Mouse (Mus musculus) layer of hippocampus, adult 18-20 months (tissue): ENCODE results near the gene Shmt2. TPM values are rescaled to one million over a fixed set of nuclear protein-coding genes. Genes with fewer than 3 reads are reported as not detected.

Experiments used
- DNase-seq, 2 experiments: peaks; one replicate each; pipeline ENCODE4 v3.0.0; 2022; ENCODE audit warnings: low spot score in 2 of 2
- total RNA-seq, 2 experiments: library from RNA; stranded (reverse); gene quantifications; 2 replicates each; pipeline ENCODE4 v1.2.3; 2021

The Shmt2 gene
- total RNA-seq, 2 experiments from 2014 or later = 24.2 to 25.3 TPM

DNA sequence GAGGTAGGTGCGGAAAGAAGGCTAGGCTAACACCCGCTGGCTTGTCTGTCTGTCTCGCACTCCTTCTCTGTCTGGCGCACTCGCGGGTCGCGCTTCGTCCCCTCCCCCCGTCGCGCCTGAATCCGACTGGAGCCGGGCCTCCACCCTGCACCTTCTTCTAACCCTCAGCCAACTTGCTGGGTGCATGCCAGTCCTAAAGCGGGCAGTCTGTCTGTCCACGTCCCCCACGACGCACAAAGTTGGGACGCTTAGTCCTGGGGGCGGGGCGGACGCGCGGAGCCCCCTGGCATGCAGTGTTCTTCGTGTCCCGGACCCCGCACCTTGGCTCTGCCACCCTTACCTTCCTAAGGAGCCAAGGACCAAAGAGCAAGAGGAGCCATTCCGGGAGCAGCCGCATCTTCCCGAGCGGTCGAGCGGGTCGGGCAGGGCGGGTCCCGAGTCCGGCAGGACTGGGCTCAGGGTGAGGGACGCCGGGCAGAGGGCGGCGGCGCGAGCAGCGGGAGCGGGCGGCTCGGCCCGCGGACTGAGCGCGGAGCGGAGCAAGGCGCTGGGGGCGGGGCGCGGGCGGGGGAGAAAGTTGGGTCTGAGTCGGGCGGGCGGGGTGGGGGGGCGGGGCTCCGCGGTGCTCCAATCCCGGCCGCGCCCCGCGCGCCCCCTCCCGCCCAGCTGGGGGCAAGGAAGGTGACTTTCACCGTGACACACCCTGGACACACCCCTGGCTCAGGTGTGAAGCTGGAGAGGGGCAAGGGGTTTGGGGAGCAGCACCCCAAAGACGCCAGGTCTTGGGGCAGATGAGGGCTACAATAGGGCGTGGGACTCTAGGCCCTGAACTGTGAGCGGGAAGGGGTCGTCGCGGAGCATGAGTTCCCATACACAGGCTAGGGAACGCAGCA lies 12.0 kb upstream of the Shmt2 start, which contains the start of gene Nxph4:
TSS of gene Nxph4 (minus strand) at position 524 of the 893 bp plus-strand sequence.
- no peak for DNase-seq

DNA sequence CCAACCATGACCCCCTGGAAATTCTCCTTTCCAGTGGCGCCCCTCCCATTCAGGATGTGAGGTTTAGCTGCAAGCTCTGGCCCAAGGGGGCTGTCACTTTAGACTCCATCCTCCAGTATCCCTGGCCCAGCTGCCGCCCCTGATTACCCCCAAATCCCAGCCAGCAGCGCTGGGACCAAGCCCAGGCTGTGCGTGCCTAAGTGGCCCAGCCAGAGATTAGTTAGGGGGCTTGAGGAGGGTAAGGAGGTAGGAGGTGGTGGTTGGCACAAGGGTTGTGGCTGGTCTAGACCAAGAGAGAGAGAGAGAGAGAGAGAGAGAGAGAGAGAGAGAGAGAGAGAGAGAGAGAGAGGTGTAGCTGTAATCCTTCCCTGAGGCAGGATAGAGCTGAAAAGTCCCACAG lies 9.3 kb upstream of the Shmt2 start:
- no peak for DNase-seq

DNA sequence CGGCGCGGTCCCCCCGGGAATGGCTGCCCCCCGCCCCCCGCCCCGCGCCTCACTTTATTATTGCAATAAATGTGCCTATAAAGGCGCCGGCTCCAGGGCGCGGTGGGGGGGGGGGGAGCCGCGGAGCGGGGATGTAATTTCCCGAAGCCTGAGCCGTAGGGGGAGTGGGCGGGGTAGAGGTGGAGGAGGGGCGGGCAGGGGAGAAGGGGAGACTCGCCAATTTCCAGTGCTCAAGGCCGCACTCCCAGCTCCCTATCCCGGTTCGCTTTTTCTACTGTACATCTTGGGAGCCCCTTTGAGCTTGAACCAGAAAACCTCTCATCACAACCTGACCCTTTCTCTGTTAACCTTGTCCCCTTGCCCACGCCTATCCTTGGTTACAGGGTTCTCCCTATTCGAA lies 8.7 kb upstream of the Shmt2 start:
- no peak for DNase-seq

DNA sequence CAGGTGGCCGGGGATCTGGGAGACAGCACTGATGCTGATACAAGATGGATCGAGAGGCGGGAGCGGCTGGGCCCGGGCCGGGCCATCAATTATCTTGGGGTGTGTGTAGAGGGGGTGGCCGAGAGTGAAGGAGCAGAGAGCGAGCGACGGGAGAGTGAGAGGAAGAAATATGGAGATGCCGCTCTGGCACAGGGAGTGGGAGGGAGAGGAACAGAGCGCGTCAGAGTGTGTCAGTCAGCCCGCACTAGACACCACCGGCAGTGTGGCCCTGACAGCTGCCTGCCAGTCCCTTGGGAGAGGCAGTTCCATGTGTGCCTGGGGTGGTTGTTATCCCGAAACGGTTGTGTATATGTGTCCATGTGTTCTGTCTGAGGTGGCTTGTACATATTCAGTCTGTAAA lies 5.2 kb upstream of the Shmt2 start:
- DNase-seq = no peak

DNA sequence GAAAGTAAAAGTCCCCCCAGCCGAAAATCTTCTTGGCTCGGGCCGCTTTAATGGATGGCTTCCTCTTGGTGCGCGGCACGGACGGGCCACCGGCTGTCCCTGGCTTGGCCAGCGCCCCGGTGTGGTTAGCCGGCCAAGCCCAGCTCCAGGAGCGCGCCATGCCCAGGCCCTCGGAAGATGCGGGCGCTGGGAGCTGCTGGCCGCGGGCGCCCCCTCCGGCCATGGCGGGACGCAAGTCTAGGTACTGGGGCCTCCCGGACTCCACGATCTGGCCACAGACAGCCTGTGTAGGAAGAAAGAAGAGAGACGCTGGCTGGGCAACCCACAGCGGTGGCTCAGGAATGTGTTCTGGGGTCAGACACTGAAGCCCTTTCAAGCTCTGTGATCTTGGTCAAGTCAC lies 4.4 kb upstream of the Shmt2 start:
- no peak for DNase-seq

DNA sequence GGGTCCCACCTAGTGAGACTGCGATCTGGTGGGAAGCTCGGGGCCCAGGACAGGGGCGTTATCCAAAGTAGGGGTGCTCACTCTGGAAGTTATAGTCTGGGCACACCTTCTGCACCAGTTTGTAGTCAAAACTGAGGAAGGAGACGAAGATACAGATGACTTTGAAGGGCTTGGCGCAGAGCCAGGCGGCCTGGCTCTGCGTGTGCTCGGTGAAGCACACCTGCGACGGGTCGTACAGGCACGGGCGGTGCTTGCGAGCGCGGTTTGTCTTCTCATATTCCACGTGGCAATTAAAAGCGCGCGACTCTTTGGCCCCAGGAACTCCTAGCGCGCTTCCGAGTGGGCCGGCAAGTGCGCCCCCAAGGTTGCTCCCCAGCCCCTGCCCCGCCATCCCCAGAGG lies 3.8 kb upstream of the Shmt2 start:
- DNase-seq = no peak

DNA sequence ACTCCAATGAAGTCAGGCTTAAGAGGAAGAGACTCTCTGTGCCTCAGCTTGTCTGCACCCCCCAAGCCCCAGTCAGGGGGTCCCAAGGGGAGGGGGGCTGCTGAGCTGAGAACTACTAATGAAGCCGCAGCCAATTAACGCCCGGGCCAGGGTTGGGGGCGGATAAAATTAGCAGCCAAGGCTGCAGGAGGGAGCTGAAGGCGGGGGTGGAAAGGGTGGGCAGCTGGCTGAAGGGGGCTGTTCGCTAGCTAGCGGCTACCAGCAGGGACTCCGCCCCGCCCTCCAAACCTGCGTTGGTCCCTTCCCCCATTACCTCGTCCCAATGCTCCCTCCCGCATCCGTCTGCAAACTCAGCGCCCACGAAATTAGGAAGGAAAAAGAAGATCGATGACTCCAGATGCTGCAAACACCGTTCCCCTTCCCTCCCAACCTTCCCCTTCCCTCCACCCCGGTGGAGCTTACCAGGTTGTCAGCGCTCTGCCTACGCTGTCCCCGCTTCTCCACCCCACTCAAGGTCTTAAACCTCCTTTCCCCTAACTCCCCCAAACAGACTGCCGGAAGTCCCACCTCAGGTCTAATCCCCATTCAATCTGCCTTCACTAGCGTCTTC lies 2.5 kb upstream of the Shmt2 start:
- DNase-seq = no peak

DNA sequence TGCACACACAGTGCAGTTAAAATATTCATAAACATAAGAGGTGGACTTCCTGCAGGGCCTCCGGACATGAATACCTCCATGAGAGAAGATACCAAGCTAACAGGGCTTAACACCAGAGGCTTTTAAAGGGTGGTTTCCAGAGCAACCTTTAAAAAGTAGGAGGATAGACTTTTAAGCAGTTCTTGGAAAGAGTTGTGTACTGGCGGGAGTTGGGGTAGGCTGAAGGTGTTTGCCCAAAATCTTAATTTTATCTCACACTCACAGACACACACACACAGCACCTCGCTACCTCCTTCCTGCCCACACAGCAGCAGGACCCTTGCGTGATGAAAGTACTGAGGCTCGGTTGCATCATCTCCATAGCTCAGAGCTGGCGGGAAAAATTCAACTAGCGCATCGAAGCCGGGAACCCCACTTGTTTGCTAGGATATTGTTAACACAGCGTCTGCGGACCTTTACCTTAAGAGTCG lies 598 bp downstream of the Shmt2 start:
- DNase-seq = no peak

DNA sequence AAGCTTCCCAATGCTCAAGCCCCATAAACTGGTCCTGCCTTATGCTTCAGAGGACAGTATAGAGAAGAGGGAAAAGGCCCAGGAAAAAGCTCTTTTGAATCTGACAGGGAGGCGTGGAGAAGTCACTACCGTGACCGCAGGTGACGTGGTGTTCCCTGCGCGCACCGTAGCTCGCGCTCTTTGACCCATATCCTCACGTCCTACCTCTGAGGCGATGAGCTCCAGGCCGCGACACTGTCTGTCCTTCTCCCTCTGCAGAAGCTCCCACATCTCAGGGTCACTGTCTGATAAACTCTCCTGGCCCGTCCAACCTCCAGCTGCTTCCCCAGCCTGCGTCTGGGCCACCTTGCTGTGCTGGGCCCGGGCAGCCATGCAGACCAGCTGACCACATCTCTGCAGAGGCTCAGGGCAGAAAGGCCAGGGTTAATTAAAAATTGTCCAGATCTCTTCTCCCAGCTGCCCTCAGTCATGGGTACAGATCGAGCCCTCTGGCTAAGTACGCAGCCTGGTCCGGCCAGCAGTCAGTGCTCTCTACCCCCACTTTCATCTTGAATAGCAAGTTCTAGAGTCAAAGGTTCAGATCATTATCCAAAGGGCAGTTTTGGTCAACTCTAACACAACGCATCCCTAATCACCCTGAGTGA lies 1.4 kb downstream of the Shmt2 start:
- no peak for DNase-seq

DNA sequence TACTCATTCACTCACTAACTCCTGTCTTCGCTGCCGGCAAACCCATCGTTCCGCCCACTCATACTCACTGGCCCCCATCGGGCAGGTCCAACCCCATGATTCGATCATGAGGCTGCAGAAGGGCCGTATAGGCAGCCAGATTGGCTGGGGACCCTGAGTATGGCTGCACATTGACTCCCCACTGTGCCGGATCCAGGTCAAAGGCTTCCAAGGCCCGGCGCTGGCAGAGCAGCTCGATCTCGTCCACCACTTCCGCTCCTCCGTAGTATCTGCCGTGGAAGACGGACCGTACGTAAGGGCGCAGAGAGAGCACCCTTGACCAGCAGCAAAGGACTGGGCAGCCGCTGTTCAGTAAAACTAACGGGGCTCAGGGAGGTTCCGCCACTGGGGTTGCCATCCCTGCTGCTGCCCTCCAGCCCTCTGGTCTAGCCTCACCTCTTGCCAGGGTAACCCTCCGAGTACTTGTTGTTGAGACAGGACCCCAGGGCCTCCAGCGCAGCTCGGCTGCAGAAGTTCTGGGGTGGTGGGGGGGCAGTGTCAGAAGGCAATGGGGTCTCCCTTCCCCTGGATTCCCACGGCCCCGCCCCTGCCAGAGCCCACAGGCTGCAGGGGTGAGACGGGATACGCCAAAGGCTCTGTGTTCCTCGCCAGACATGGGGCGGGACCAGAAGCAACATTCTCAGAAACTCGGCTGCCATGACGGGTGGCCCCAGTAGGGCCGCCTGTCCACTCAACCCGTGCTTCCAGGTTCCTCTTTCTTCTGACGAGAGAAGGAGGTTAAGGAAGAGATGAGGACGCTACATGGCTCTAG lies 2.1 kb downstream of the Shmt2 start:
- DNase-seq = no peak

DNA sequence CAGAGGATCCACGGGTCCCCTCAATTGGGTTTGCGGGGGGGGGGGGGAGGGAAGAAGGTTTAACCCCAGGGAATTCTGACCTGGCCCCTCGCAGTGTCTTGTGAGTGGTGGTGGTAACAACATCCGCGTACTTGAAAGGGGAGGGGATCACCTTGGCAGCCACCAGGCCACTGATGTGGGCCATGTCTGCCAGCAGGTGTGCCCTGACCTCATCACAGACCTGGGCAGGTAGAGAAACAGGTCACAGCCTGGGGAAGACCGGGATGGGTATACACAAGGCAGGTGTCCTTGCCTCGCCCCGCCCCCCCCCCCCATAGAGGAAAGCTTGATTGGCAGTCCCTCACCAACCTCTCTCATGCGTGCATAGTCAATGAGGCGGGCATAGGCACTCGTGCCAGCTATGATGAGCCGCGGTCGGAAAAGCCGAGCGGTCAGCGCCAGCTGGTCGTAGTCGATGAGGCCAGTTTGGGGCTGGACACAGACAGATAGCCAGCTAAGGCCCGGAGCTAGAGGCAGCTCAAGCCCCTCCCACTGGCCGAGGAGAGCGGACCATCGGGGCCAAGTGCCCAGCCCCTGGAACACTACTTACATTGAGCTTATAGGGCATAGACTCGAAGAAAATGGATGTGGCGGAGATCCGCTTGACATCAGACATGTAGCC lies 3.1 kb downstream of the Shmt2 start:
- no peak for DNase-seq

DNA sequence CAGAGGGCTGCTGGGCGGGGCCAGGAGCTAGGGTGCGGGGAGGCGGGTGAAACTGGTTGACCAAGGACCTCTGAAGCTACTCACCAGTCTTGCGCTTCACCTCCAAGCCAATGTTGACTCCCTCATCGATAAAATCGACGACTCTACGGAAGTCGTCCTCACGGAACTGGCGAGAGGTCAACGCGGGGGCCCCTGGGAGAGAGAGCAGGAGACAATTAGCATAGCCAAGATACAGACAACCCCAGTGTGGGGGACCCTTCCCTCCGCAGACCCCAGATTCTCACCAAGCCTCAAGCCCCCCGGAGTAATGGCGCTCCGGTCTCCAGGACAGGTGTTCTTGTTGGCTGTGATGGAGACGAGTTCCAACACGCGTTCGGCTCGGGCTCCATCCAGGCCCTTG lies 4.3 kb downstream of the Shmt2 start:
- DNase-seq = no peak

DNA sequence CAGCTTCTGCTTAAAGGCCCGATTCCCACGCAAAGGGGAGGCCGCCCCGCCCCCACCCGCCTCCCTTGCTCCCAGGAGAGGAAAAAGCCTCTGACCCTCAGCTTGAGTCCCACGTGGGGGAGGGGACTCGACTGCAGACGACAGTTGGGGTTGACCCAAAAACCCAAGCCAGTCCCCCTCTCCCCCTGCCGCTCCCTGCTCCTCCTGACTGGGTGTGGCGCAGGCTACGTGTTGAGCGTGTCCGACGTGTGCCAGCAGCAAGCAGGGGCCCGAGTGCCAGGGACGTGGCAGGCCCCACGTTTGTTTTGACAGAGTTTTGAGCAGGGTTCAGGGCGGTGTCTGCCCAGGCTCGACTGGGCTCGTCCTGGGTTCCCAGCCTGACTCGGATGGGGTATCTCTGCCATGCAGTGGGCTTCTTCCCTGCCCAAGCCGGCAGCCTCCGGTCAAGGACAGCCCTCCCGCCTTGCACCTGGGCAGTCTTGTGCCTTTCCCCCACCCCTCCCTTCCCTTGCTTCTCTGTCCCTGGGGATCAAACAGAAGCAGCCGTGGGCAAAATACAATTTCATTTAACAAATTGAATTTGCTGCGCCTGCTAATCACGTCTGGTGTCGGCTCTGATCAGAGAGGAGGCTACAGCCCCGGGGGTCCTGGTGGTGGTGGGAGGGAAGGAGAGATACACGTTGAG lies 5.5 kb downstream of the Shmt2 start:
- DNase-seq = no peak

DNA sequence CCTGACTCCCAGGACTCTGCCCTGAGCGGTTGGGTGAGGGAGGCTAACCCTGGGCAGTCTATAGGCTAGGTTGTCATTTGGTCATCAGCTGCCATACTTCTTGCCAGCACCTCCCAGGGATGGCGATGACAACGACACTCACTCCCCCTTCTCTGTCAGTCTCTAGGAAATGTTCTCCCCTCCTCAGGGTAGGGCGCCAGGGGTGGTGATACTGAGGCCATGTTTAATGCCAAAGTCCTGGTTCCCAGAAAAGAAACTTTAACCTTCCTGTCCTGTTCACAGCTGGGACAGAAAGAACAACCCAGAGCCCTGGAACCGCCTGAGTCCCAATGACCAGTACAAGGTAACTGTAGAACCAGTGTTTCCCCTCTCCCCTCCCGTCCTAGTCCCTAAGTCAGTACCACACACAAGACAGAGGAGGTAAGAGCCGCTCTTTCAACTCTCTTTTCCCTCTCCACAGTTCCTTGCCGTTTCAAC lies 6.2 kb downstream of the Shmt2 start:
- no peak for DNase-seq

DNA sequence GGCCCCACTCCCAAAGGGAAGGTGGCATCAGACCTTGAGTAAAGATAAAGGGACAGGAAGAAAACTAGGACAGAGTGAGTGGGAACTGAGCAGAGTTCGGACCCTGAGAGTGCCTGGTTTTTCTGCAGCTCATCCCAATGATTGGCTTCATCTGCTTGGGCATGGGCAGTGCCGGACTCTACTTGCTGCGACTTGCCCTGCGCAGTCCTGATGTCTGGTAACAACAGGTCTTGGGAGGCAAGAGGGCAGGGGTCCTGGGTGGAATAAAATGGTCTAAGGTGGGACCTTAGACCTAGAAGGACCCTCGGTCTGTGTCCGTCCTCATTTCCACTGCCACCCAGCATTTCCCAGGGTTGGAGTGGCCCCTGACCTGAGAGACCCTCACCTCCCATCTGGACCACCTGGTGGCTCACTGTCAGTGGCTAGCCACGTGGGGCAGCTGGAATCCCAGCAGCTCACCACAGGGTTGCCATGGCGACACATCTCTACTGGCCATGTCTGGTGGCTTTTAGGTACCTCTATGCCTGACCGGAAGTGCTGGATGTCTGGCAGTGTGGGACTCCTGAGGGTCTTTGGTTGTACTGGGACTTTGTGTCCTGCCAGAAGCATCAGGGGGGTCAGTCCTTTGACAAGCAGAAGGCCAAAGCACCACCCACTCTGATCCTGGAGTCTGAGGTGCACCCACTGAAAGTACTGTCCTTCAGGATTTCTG lies 6.8 kb downstream of the Shmt2 start:
- no peak for DNase-seq

DNA sequence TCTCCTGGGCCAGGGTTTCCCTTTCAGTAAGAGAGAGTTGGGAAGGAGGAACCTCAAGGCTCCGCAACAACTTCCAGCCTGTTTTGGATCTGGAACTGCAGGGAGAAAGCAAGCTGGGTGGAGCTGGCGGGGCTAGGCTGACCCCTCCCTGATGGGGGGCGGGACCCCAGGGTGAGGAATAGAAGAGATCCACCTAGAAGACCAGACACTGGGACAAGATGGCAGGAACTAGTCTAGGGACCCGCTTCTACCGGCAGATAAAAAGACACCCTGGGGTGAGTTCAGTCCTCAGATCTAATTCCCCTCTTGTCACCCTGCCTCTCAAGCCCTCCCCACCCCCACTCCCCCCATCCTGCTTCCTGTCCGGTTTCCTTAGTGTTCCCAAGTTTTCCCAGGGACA lies 7.5 kb downstream of the Shmt2 start, which contains the start of gene Ndufa4l2:
TSS of gene Ndufa4l2 (plus strand) at position 204 of the 400 bp plus-strand sequence.
- no peak for DNase-seq

DNA sequence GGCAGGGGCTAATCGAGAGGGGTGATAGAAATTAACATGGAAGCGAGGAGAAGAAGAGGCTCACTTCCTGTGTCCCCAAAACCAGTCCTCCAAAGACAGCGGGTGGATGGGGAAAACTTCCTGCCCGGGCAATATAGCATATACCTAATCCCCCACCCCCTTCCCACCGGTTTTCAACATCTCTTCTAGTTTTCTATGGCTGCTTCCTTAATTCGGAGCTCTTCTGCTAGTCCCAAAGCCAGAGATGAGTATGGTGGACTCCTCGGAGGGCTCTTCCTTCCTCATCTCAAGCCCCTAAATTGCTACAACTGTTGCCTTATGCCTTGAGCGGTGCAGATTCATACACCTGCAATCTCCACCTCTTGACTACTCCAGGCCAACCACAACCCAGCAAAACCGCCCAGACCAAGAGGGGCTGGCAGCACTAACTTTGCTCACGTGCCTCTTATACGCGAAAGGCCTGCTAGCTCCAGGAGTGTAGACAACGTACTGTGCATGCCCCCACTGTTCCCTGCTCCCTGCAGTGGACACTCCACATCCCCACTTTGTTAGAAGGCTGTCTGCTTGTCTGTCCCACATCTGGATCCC lies 8.0 kb downstream of the Shmt2 start:
- DNase-seq = no peak

DNA sequence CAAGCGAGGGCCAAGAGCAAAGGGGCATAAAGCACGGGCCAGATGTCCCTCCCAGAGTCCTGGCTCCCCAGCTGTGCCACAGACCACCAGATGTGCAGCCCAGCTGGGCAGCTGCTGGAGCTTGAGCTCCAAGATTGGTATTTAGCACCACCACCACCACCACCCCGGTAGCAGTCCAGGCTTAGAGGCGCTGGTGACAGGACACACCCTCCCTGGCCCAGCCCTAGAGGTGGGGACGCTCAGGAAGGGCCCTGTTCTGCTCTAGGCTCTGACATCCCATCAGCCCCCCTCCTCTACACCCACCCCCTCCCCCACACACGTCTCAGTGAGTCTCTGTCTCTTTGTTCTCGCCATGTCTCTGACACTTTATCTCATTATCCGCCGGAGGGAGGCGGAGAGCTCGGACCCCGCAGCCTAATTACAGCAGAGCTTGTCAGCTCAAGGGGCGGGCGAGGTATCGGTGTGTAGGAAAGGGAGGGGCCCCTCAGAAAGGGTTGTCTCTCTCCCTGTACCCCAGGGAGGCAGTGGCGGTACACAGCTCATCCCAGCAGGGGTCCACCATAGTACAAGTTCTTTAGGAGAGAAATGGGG lies 8.6 kb downstream of the Shmt2 start:
- no peak for DNase-seq
